Mouse (Mus musculus): Measurements from ENCODE around the gene Ythdf1. TPM values are rescaled to one million over a fixed set of nuclear protein-coding genes. Genes with fewer than 3 reads are reported as not detected.

The Ythdf1 gene
- total and polyA plus RNA-seq, 3 experiments = 36.8 to 72.2 TPM; not detected in 1

GRCm38 (mm10) chr2:180915886-180916433 lies 4.8 kb downstream of the Ythdf1 start:
- peak; percentile 50 for DNase-seq (ENCODE audit: low read depth, low spot score)
- Histone ChIP-seq H3K4me3 (ENCODE audit: control insufficient read depth in 1 of 2, insufficient read depth in 1 of 2, low read depth in 2 of 2, low read length in 2 of 2) (no peak overlapping the region), H3K27me3 (ENCODE audit: control insufficient read depth in 1 of 2, insufficient read depth in 2 of 2, low read length in 2 of 2) (no peaks in the 10 kb centered on the region), H3K27ac (ENCODE audit: control insufficient read depth, low read depth, low read length) (no peak overlapping the region), H3K36me3 (ENCODE audit: control insufficient read depth in 1 of 2, insufficient read depth in 2 of 2, low read length in 2 of 2) (peaks cover 35 to 38% of the 10 kb centered on the region in 2 experiments), H3K79me2 (ENCODE audit: control insufficient read depth, insufficient read depth, low read length, poor library complexity) (peaks cover 56% of the 10 kb centered on the region), H3K9me3 (replicated peaks; ENCODE audit: insufficient read depth, low read length) (no peaks in the 10 kb centered on the region), H3K4me1 (ENCODE audit: control insufficient read depth in 1 of 2, insufficient read depth in 2 of 2, low read length in 2 of 2) (peaks cover 5 to 15% of the 10 kb centered on the region in 2 experiments), H3K9ac (ENCODE audit: control insufficient read depth, low read depth, low read length, poor library complexity, severe bottlenecking) (no peak overlapping the region)
- no peak for TF ChIP-seq E2F4 (IDR thresholded peaks at IDR 0.05; ENCODE audit: borderline replicate concordance, low read depth, low read length)
- peak; percentile 83 for TF ChIP-seq RCOR1 (IDR thresholded peaks at IDR 0.05; ENCODE audit: low read depth, low read length)
- TF ChIP-seq UBTF (IDR thresholded peaks at IDR 0.05; ENCODE audit: borderline replicate concordance, insufficient read depth, low read depth, low read length) = no peak
- no peak; the same call in 1 of the 2 replicates for TF ChIP-seq KAT2A (conservative IDR thresholded peaks at IDR 0.05; ENCODE audit: low read depth, low read length)
- no peak for TF ChIP-seq ZNF384 (IDR thresholded peaks at IDR 0.05; ENCODE audit: low read depth, low read length)
- peak; percentile 94 for TF ChIP-seq MXI1 (IDR thresholded peaks at IDR 0.05; ENCODE audit: low read depth, low read length)
- no peak for TF ChIP-seq JUND (IDR thresholded peaks at IDR 0.05; ENCODE audit: low read depth, low read length)
- TF ChIP-seq GABPA (IDR thresholded peaks at IDR 0.05; ENCODE audit: low read depth, low read length) = no peak
- TF ChIP-seq ETS1 (IDR thresholded peaks at IDR 0.05; ENCODE audit: low read depth, low read length) = peak; percentile 65; the same call in 1 of the 2 replicates
- no peak for TF ChIP-seq NELFE (IDR thresholded peaks at IDR 0.05; ENCODE audit: low read depth, low read length)
- TF ChIP-seq MAZ (IDR thresholded peaks at IDR 0.05; ENCODE audit: low read depth, low read length) = no peak
- TF ChIP-seq HCFC1 (IDR thresholded peaks at IDR 0.05; ENCODE audit: low read depth, low read length) = no peak
- no peak for TF ChIP-seq MYB (IDR thresholded peaks at IDR 0.05; ENCODE audit: low read depth, low read length)
- no peak for TF ChIP-seq CHD1 (IDR thresholded peaks at IDR 0.05; ENCODE audit: low read depth, low read length)
- TF ChIP-seq TCF12 (IDR thresholded peaks at IDR 0.05; ENCODE audit: low read depth, low read length) = no peak
- TF ChIP-seq SIN3A (IDR thresholded peaks at IDR 0.05; ENCODE audit: low read length) = peak; percentile 79
- no peak for TF ChIP-seq ELF1 (IDR thresholded peaks at IDR 0.05; ENCODE audit: low read depth, low read length)
- TF ChIP-seq MAFK (IDR thresholded peaks at IDR 0.05; ENCODE audit: borderline replicate concordance, low read depth, low read length) = no peak
- no peak for TF ChIP-seq BHLHE40 (IDR thresholded peaks at IDR 0.05; ENCODE audit: borderline replicate concordance, low read depth, low read length)
- TF ChIP-seq CTCF (IDR thresholded peaks at IDR 0.05 in 2 of 3, conservative IDR thresholded peaks at IDR 0.05 in 1 of 3; ENCODE audit: control insufficient read depth in 1 of 3, insufficient read depth in 1 of 3, low read depth in 2 of 3, low read length in 3 of 3, poor library complexity in 1 of 3, severe bottlenecking in 1 of 3) = no peak
- no peak for TF ChIP-seq USF2 (IDR thresholded peaks at IDR 0.05; ENCODE audit: borderline replicate concordance in 1 of 2, insufficient read depth in 1 of 2, low read depth in 1 of 2, low read length in 2 of 2)
- TF ChIP-seq EP300 (IDR thresholded peaks at IDR 0.05; ENCODE audit: low read depth in 1 of 2, low read length in 2 of 2) = peak in 1 of 2 experiments; percentile 50; a peak in 3 of 4 replicates
- peak; percentile 67 for TF ChIP-seq GATA1 (IDR thresholded peaks at IDR 0.05; ENCODE audit: low read depth, low read length)
- TF ChIP-seq TAL1 (IDR thresholded peaks at IDR 0.05; ENCODE audit: low read length) = no peak
- peak; percentile 56; the same call in 1 of the 2 replicates for TF ChIP-seq USF1 (IDR thresholded peaks at IDR 0.05; ENCODE audit: low read depth, low read length)
- no peak for TF ChIP-seq SMC3 (IDR thresholded peaks at IDR 0.05; ENCODE audit: low read depth, low read length)
- peak; percentile 76 for TF ChIP-seq MAX (IDR thresholded peaks at IDR 0.05; ENCODE audit: low read length)
- TF ChIP-seq RAD21 (IDR thresholded peaks at IDR 0.05; ENCODE audit: low read depth, low read length) = no peak
- no peak for TF ChIP-seq NRF1 (IDR thresholded peaks at IDR 0.05; ENCODE audit: insufficient read depth, low read depth, low read length, poor library complexity, severe bottlenecking)
- no peak for TF ChIP-seq POLR2A (IDR thresholded peaks at IDR 0.05; ENCODE audit: control insufficient read depth in 1 of 2, insufficient read depth in 1 of 2, low read depth in 1 of 2, low read length in 2 of 2, poor library complexity in 1 of 2)
- TF ChIP-seq TBP (IDR thresholded peaks at IDR 0.05; ENCODE audit: low read depth, low read length) = no peak
- no peak for TF ChIP-seq MEF2A (IDR thresholded peaks at IDR 0.05; ENCODE audit: extremely low read depth, insufficient replicate concordance, low read depth, low read length, poor library complexity, severe bottlenecking)
- TF ChIP-seq MYC (IDR thresholded peaks at IDR 0.05; ENCODE audit: low read depth, low read length) = peak; percentile 85; the same call in 1 of the 2 replicates
- TF ChIP-seq ZKSCAN1 (IDR thresholded peaks at IDR 0.05; ENCODE audit: low read depth, low read length) = no peak
- no peak for TF ChIP-seq ZMIZ1 (IDR thresholded peaks at IDR 0.05; ENCODE audit: low read depth, low read length)
- TF ChIP-seq POLR2AphosphoS2 (IDR thresholded peaks at IDR 0.05; ENCODE audit: low read length) = no peak
- no peak for TF ChIP-seq POLR2AphosphoS5 (IDR thresholded peaks at IDR 0.05; ENCODE audit: borderline replicate concordance, low read depth, low read length)
